Mouse (Mus musculus): ENCODE results near the gene Sema5a.

Sema5a gene

GRCm38 (mm10) chr15:32542746-32543145 is 298.1 kb downstream of the Sema5a start:
- DNase-seq (ENCODE audit: extremely low read depth, low read depth), result no peak

- no peak for DNase-seq (ENCODE audit: extremely low read depth, low read depth)
These were observed 298.6 kb downstream of the Sema5a start for GRCm38 (mm10) chr15:32543181-32543580.

GRCm38 (mm10) chr15:32545455-32545854 is 300.8 kb downstream of the Sema5a start:
- no peak for DNase-seq (ENCODE audit: extremely low read depth, low read depth)

GRCm38 (mm10) chr15:32546746-32547145 is 302.1 kb downstream of the Sema5a start:
- no peak for DNase-seq (ENCODE audit: extremely low read depth, low read depth)

GRCm38 (mm10) chr15:32558925-32559324 is 314.3 kb downstream of the Sema5a start:
- DNase-seq (ENCODE audit: extremely low read depth, low read depth), result no peak

- no peak for DNase-seq (ENCODE audit: extremely low read depth, low read depth)
These were observed 318.0 kb downstream of the Sema5a start for GRCm38 (mm10) chr15:32562600-32562999.

GRCm38 (mm10) chr15:32568181-32568857 is 323.7 kb downstream of the Sema5a start:
- DNase-seq (ENCODE audit: extremely low read depth, low read depth), result no peak

- no peak for DNase-seq (ENCODE audit: extremely low read depth, low read depth)
These were observed 324.3 kb downstream of the Sema5a start for GRCm38 (mm10) chr15:32568858-32569387.

GRCm38 (mm10) chr15:32574327-32574726 is 329.7 kb downstream of the Sema5a start:
- no peak for DNase-seq (ENCODE audit: extremely low read depth, low read depth)

- DNase-seq (ENCODE audit: extremely low read depth, low read depth), result no peak
These were observed 330.6 kb downstream of the Sema5a start for GRCm38 (mm10) chr15:32575212-32575611.

- DNase-seq (ENCODE audit: extremely low read depth, low read depth), result no peak
These were observed 334.7 kb downstream of the Sema5a start for GRCm38 (mm10) chr15:32579351-32579750.

GRCm38 (mm10) chr15:32590641-32591040 is 346.0 kb downstream of the Sema5a start:
- no peak for DNase-seq (ENCODE audit: extremely low read depth, low read depth)

GRCm38 (mm10) chr15:32593746-32594145 is 349.1 kb downstream of the Sema5a start:
- no peak for DNase-seq (ENCODE audit: extremely low read depth, low read depth)

GRCm38 (mm10) chr15:32596574-32596973 is 352.0 kb downstream of the Sema5a start:
- DNase-seq (ENCODE audit: extremely low read depth, low read depth), result no peak

- DNase-seq (ENCODE audit: extremely low read depth, low read depth), result no peak
These were observed 352.6 kb downstream of the Sema5a start for GRCm38 (mm10) chr15:32597189-32597588.

GRCm38 (mm10) chr15:32607236-32607635 is 362.6 kb downstream of the Sema5a start:
- DNase-seq (ENCODE audit: extremely low read depth, low read depth), result no peak

GRCm38 (mm10) chr15:32610776-32611175 is 366.2 kb downstream of the Sema5a start:
- no peak for DNase-seq (ENCODE audit: extremely low read depth, low read depth)

GRCm38 (mm10) chr15:32611201-32611600 is 366.6 kb downstream of the Sema5a start:
- DNase-seq (ENCODE audit: extremely low read depth, low read depth), result no peak

GRCm38 (mm10) chr15:32613718-32614117 is 369.1 kb downstream of the Sema5a start:
- DNase-seq (ENCODE audit: extremely low read depth, low read depth), result no peak

GRCm38 (mm10) chr15:32615773-32616172 is 371.2 kb downstream of the Sema5a start:
- DNase-seq (ENCODE audit: extremely low read depth, low read depth), result no peak

- no peak for DNase-seq (ENCODE audit: extremely low read depth, low read depth)
These were observed 374.6 kb downstream of the Sema5a start for GRCm38 (mm10) chr15:32619199-32619598.

GRCm38 (mm10) chr15:32623037-32623739 is 378.6 kb downstream of the Sema5a start:
- DNase-seq (ENCODE audit: extremely low read depth, low read depth), result no peak

GRCm38 (mm10) chr15:32624106-32624505 is 379.5 kb downstream of the Sema5a start:
- DNase-seq (ENCODE audit: extremely low read depth, low read depth), result no peak

All from MEL-GATA-1-ER (cell line).